Mouse (Mus musculus) lung, adult 2 months (tissue): Measurements from ENCODE around the gene Ccdc74a. TPM values are rescaled to one million over a fixed set of nuclear protein-coding genes. Genes with fewer than 3 reads are reported as not detected.
A peak's percentile ranks its signal among the peaks of the same experiment; 100 is the strongest.

Source experiments
- DNase-seq: peaks from one replicate; pipeline ENCODE4 v3.0.0; 2022
- H3K4me1 ChIP-seq: fragments of 200-500 bp; 2 replicates; pipeline ENCODE4 v1.6.1; 2011; ENCODE audit warnings: low read length; ENCODE audit not compliant: control insufficient read depth, insufficient read depth
- H3K4me3 ChIP-seq: fragments of 200-500 bp; replicated peaks from 2 replicates; pipeline ENCODE3; 2011; ENCODE audit warnings: low read depth, mild to moderate bottlenecking, control low read depth, low read length; ENCODE audit errors: extremely low read depth
- CTCF ChIP-seq: fragments of 200-500 bp; IDR thresholded peaks from 2 replicates; pipeline ENCODE4 v1.5.1; 2011; ENCODE audit warnings: mild to moderate bottlenecking, low read length, control low read depth; ENCODE audit not compliant: insufficient read depth
- POLR2A ChIP-seq: fragments of 200-500 bp; IDR thresholded peaks from 2 replicates; pipeline ENCODE4 v1.6.1; 2011; ENCODE audit warnings: low read depth, mild to moderate bottlenecking, control low read depth, low read length, borderline replicate concordance; ENCODE audit errors: extremely low read depth
- WGBS: fragments of 180-500 bp; shearing (Covaris S2); methylation state at CpG from one replicate; pipeline ENCODE4 v1.1.7; 2018; 5-methylcytosine and 5-hydroxymethylcytosine counted together
- polyA plus RNA-seq: library from polyadenylated mRNA; depleted of rRNA; stranded (reverse); fragments of >200 nt; gene quantifications from 2 replicates; pipeline ENCODE4 v1.2.3, GENCODE M21; 2012

The Ccdc74a gene
- polyA plus RNA-seq, 1 experiment, result 7.0 TPM

- no peak for TF ChIP-seq POLR2A
- no peak for TF ChIP-seq CTCF
- Histone ChIP-seq H3K4me1 (peaks cover 3% of the 10 kb centered on the region), H3K4me3 (no peak overlapping the region)
- WGBS, result 91% methylated on average over 1 of the region's 1 CpGs
- DNase-seq, result no peak
Measured at GRCm38 (mm10) chr16:17621936-17622335, 24.3 kb upstream of the Ccdc74a start.

- no peaks in the 10 kb centered on the region for H3K4me1 ChIP-seq
- peak; percentile 17 for DNase-seq
- no peak overlapping the region for H3K4me3 ChIP-seq
- TF ChIP-seq CTCF, result peak; percentile 51
- no peak for TF ChIP-seq POLR2A
- WGBS, result 57% methylated on average over 8 of the region's 8 CpGs
Measured at GRCm38 (mm10) chr16:17625488-17626268, 20.6 kb upstream of the Ccdc74a start.

GRCm38 (mm10) chr16:17626269-17626555 lies 20.1 kb upstream of the Ccdc74a start:
- DNase-seq, result no peak
- H3K4me1 ChIP-seq, result no peaks in the 10 kb centered on the region
- no peak overlapping the region for H3K4me3 ChIP-seq
- TF ChIP-seq POLR2A, result no peak
- TF ChIP-seq CTCF, result no peak
- 97% methylated on average over 5 of the region's 5 CpGs for WGBS

GRCm38 (mm10) chr16:17632580-17632979 lies 13.7 kb upstream of the Ccdc74a start:
- no peak for TF ChIP-seq CTCF
- TF ChIP-seq POLR2A, result no peak
- Histone ChIP-seq H3K4me1 (no peaks in the 10 kb centered on the region), H3K4me3 (no peak overlapping the region)
- WGBS, result 93% methylated on average over 2 of the region's 2 CpGs
- no peak for DNase-seq

- 73% methylated on average over 8 of the region's 8 CpGs for WGBS
- no peak overlapping the region for H3K4me3 ChIP-seq
- no peaks in the 10 kb centered on the region for H3K4me1 ChIP-seq
- DNase-seq, result no peak
- no peak for TF ChIP-seq CTCF
- no peak for TF ChIP-seq POLR2A
Measured at GRCm38 (mm10) chr16:17633481-17634181, 12.6 kb upstream of the Ccdc74a start.

GRCm38 (mm10) chr16:17636904-17637303 lies 9.4 kb upstream of the Ccdc74a start:
- TF ChIP-seq CTCF (no peak), POLR2A (no peak)
- WGBS, result 86% methylated on average over 2 of the region's 2 CpGs
- no peaks in the 10 kb centered on the region for H3K4me1 ChIP-seq

GRCm38 (mm10) chr16:17637610-17638009 lies 8.7 kb upstream of the Ccdc74a start:
- TF ChIP-seq CTCF (peak; percentile 20; the same call in 1 of the 2 replicates), POLR2A (no peak)
- Histone ChIP-seq H3K4me3 (no peak overlapping the region), H3K4me1 (no peaks in the 10 kb centered on the region)
- WGBS, result 87% methylated on average over 2 of the region's 2 CpGs
- no peak for DNase-seq

More at GRCm38 (mm10) chr16:17636904-17637303, 9.4 kb upstream of the Ccdc74a start:
- H3K4me3 ChIP-seq, result no peak overlapping the region
- no peak for DNase-seq

- 92% methylated on average over 9 of the region's 9 CpGs for WGBS
- no peaks in the 10 kb centered on the region for H3K4me1 ChIP-seq
- no peak for TF ChIP-seq CTCF
- TF ChIP-seq POLR2A, result no peak
- DNase-seq, result no peak
- no peak overlapping the region for H3K4me3 ChIP-seq
Measured at GRCm38 (mm10) chr16:17638036-17638628, 8.1 kb upstream of the Ccdc74a start.

GRCm38 (mm10) chr16:17639081-17639480 lies 7.2 kb upstream of the Ccdc74a start:
- H3K4me1 ChIP-seq, result no peaks in the 10 kb centered on the region
- TF ChIP-seq CTCF (no peak), POLR2A (no peak)
- no peak overlapping the region for H3K4me3 ChIP-seq
- WGBS, result 89% methylated on average over 3 of the region's 3 CpGs
- DNase-seq, result no peak

- TF ChIP-seq CTCF (no peak), POLR2A (no peak)
- WGBS, result 95% methylated on average over 6 of the region's 6 CpGs
Measured at GRCm38 (mm10) chr16:17639951-17640350, 6.3 kb upstream of the Ccdc74a start.

More at GRCm38 (mm10) chr16:17639951-17640350, 6.3 kb upstream of the Ccdc74a start:
- Histone ChIP-seq H3K4me1 (no peaks in the 10 kb centered on the region), H3K4me3 (no peak overlapping the region)
- no peak for DNase-seq
